Mouse (Mus musculus) cortical plate, adult 2 months (tissue): ENCODE results near the gene Yae1d1.

Source experiments
- CTCF ChIP-seq: fragments of 200-500 bp; IDR thresholded peaks from 2 replicates; pipeline ENCODE4 v1.5.1; 2011; ENCODE audit warnings: mild to moderate bottlenecking, control low read depth, low read length; ENCODE audit not compliant: insufficient read depth; ENCODE audit errors: extremely low read depth
- POLR2A ChIP-seq: fragments of 200-500 bp; IDR thresholded peaks from 2 replicates; pipeline ENCODE4 v1.6.1; 2011; ENCODE audit warnings: mild to moderate bottlenecking, low read length, control low read depth; ENCODE audit not compliant: insufficient read depth; ENCODE audit errors: extremely low read depth

- TF ChIP-seq CTCF: no peak
- peak; percentile 59; the same call in 1 of the 2 replicates for TF ChIP-seq POLR2A
Measured at GRCm38 (mm10) chr13:17944078-17944917, 48.9 kb downstream of the Yae1d1 start, which contains the start of gene Rala.
